Mouse (Mus musculus): ENCODE data around the gene Smco3. TPM values are rescaled to one million over a fixed set of nuclear protein-coding genes. Genes with fewer than 3 reads are reported as not detected.

Gene Smco3
- total RNA-seq (2023), result not detected in 2 replicates

DNA sequence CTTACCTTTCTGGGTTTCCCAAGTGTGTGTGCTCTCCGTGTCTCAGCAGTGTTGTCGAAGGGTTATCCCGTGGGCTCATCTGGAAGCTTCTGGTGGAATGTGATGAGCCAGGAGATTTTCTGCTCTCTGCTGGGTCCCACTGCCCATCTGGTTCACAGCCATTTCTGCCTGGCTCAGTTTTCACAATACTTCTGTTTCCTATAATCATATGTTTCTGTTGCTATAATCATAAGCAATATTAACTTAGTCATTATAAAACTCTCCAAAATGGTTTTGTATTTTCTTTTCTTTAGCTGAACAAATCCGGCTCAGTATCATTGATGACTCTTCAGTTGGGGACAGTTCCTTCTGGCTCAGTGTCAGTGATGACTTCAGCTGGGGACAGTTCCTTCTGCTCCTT lies at the start of gene Smco3:
Gene Smco3 (minus strand): TSS at position 101 of the 400 bp plus-strand sequence.

DNA sequence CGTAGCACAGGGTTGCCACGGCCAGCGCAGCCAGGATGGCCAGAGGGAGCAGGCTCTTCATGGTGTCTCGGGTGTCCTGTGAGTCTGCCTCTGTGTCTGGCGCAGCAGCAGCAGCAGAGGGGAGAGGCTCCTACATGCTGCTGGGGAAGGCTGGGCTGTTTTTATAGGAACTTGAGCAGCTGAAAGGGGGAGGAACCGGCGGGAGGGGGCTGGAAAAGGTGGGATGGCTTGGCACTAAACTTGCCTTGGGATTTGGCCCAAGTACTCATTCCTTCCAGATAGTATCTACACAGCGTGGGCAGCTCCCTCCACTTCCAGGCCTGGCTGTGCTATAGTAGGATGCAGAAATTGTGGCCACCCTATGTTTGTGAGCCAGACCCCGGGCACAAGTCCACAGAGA lies 40.4 kb upstream of the Smco3 start, which contains the start of gene Mgp:
Gene Mgp (minus strand): TSS at position 154 of the 400 bp plus-strand sequence.

DNA sequence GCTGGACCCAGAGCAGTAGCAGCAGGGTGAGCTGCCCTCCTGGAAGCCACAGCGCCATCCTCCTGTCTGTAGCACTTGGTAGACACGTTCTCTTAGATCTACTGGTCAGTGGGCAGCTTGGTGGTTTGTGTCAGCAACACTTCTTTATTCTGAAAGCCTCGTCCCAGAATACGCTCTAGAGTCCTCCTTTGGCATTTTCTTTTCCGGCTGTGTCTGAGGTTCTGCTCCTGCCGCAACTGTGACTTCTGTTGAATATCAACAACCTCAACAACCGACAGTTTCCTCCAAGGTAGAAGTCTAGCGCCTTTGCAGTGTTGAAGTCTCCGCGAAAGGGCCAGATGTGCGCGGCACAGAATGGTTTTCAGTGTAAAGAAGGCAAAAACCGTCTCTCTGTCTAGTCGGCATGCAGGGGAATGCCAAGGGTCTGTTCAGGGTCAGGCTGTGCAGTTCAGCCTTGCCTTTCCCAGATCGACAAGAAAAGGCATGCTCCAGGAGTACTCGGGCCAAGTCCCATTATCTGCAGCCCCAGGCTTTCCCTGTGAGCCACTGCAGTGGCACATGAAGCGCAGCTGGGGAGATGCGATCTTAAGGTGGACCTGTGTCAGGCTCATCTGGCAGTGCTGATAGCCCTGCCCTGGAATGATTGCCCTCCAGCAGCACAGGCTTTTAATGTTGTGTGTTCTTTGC lies 22.1 kb upstream of the Smco3 start, which contains the start of gene Art4:
Gene Art4 (minus strand): TSS at position 548 of the 687 bp plus-strand sequence.

DNA sequence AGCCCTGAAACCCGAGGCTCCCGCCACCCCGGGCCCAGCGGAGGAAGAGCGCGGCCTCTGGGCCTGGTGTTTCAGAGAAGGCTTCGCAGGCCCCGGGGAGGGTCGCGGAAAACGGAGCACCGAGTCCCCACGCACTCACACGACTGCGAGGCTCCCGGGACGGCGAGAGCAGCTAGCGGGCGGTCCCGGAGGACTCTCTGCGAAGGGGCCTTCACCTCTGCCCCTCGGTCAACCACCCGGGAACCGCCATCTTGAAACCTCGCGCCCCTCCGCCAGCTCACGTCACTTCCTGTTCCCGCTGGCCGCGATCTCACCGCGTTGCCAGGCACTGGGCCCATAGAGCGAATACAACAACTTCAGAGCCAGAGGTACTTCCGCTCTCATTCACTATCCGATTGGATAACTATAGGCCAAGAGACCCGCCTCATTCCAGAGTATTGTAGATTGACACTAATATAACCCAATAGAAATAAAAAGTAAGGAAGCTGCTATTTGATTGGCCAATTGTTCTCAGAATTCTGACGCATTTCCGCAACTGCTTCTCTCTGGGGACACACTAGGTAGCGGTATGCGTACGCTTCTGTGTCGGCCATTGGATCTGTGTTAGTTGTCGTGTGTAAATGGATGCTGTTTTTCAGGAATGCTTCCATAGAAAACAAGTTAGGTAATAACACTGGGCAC lies 7.2 kb downstream of the Smco3 start, which contains the start of gene Wbp11:
Gene Wbp11 (minus strand): TSS at position 353 of the 681 bp plus-strand sequence.

DNA sequence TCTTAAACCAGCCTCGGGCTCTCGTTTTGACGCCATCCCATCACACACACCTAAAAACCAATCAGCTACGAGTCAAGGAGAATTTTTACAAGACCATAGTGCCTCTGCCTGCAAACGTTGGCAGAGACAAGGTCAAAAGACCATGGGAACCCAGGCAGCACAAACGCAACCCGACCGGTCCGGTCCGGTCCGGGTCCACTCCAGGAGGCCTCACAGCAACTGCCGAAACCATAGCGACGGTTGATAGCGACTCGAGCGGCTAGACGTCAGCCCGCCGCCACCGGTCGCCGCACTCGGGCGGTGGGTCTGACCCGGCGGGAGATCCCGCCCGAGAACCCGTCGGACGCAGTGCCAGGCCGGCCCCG lies 7.8 kb downstream of the Smco3 start, which contains the start of gene BC049715:
Gene BC049715 (plus strand): TSS at position 111 of the 365 bp plus-strand sequence.

DNA sequence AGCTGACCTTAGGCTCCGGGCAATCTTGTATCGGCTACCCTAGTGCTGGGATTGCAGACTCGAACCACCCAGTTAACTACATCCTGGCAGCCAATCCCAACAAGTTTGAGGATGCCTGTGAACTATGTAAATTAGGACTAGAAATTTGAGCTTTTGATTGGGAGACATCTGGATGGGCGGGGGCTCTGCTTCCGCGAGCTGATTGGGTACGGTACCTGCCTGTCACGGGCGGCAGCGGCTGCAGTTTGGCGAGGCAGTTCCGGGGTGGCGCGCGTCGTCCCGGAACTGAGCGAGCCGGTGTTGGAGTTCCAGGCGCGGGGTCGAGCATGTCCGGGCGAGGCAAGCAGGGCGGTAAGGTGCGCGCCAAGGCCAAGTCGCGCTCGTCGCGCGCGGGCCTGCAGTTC lies 27.2 kb downstream of the Smco3 start, which contains the start of gene H2afj:
Gene H2afj (plus strand): TSS at position 231 of the 404 bp plus-strand sequence.

DNA sequence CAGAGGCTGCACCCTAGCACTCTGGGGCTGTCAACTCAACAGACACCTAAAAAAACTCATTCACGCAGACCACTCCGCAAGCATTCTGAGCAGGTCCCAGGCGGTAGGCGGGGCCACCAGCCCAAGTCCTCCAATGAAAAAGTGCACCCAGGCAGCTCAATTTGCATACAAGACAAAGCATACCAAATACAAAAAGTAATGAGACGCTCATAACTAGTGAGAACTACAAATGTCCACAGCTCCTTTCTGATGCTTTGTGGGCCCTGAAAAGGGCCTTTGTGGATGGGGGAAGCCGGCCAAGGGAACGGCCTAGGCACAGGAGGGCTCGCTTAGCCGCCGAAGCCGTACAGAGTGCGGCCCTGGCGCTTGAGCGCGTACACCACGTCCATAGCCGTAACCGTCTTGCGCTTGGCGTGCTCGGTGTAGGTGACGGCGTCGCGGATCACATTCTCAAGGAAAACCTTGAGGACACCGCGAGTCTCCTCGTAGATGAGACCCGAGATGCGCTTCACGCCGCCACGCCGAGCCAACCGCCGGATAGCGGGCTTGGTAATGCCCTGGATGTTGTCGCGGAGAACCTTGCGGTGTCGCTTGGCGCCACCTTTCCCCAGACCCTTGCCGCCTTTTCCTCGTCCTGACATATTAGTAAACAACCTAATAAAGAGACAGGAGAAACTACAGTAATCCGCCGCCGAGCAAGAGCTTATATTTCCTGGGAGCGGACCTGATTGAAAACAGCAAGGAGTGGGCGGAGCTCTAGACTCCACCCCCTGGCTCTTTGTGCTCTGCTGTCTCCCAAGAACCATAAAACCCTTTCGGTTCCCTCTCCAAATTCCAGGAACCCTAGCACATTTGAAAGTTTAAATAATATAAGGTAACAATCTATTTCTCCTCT lies 31.3 kb downstream of the Smco3 start, which contains the start of gene Hist4h4:
Gene Hist4h4 (minus strand): TSS at position 677 of the 895 bp plus-strand sequence.

DNA sequence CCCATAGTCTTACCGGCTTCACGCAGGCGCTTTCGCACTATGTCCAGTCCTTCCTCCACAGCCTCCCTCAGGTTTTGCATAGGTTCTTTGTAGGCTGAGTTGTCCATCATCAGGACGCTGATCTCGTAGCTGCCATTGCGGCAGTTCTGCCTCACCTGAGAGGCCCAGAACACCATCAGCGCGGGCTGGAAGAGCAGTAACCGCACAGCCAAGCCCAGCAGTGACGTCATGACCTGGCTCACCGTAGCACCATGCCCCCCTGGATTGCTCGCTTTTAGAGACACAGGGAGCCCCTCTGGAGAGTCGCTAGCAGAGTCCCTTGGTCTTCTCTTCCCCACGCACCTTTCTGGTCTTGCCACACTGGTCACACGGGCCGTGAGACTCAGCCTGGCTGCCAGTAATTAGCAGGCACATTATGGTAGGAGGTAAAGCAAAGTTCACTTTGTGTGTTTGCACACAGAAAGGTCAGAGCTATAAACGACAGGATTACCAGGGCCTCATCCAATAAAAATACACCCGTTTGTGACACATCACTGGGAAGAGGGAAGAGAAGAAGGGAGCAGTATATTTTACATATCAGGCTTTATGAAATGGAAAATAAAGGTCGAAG lies 53.8 kb downstream of the Smco3 start, which contains the start of gene Gucy2c:
Gene Gucy2c (minus strand): TSS at position 389 of the 610 bp plus-strand sequence.

Other genes with a start within 250 kb of the Smco3 start
- 563 and 660 TPM in 2 replicates for gene Plbd1, start 173.5 kb downstream of the Smco3 start, total RNA-seq (2023)
- gene Gucy2c, start 53.7 kb downstream of the Smco3 start, total RNA-seq (2023), result 0.35 and 0.59 TPM in 2 replicates
- gene Hist4h4, start 31.0 kb downstream of the Smco3 start, total RNA-seq (2023), result 38.7 and 48.1 TPM in 2 replicates
- gene H2afj, start 27.2 kb downstream of the Smco3 start, total RNA-seq (2023), result 82.0 and 84.1 TPM in 2 replicates
- 2.2 and 4.9 TPM in 2 replicates for gene BC049715, start 7.8 kb downstream of the Smco3 start, total RNA-seq (2023)
- 115 and 147 TPM in 2 replicates for gene Wbp11, start 7.2 kb downstream of the Smco3 start, total RNA-seq (2023)
- not detected in 2 replicates for gene Art4, start 22.3 kb upstream of the Smco3 start, total RNA-seq (2023)
- gene Mgp, start 40.4 kb upstream of the Smco3 start, total RNA-seq (2023), result not detected in 2 replicates
- 2.9 and 6.6 TPM in 2 replicates for gene Erp27, start 86.7 kb upstream of the Smco3 start, total RNA-seq (2023)
- 0.16 TPM in 1 of 2 replicates, not detected in the other for gene Pde6h, start 88.4 kb upstream of the Smco3 start, total RNA-seq (2023)
- gene Arhgdib, start 106.4 kb upstream of the Smco3 start, total RNA-seq (2023), result 1,661 and 2,140 TPM in 2 replicates